Mouse (Mus musculus): ENCODE measurements around the gene Mab21l3.

Gene Mab21l3

DNA sequence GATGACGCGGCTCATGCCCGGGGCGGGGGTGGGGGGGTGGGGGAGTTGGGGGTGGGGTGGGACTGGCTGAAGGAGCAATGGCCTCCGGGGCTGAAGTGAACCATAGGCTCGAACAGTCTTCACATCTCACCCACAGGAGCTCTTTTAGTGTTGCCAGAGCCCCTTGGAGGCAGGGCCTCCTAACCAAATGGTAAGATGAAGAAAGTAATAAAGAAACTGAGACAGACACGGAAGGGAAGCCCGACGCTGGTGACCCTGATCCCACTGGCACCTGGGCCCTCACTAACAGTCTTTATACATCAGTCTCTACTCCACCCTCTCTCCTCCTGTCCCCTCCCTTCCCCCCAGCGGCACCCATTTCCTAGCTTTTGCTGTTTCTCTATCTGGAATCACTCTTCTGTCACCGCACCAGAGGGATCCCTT, 48.2 kb downstream of the Mab21l3 start:
- DNase-seq (ENCODE audit: low spot score): no peak

DNA sequence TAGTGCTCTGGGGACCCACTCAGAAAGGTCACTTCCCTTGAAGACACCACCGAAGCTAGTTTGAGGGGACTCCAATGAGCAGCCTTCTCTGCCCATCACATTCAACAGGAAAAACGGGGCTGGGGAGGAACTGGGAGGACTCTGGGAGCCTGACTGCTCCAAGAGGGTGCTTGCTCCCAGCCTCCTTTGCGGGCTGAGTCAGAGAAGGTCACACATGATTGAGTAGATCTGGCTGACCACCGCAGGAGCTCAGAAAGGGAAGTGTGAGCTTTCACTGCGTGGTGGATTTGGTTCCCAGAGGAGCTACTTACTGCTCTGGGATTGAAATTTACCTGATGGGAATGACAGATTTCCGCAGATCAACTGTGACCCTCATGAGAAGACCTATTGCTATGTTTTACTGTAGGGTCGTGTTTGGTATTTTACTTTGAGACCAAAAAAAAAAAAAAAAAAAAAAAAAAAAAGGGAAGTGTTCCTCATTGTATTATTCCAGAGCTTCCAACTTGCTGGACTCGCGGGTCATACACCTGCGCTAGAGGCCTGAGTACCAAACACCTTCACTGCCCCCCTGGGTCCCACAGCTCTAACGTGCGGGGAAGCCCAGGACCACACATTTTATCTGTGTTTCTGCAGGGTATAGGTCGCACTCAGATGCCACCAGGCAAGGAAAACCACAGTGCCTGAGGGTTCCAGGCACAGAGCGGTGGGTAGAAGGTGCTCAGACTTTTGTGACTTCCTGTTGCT, 48.7 kb downstream of the Mab21l3 start:
- no peak for DNase-seq (ENCODE audit: low spot score)

DNA sequence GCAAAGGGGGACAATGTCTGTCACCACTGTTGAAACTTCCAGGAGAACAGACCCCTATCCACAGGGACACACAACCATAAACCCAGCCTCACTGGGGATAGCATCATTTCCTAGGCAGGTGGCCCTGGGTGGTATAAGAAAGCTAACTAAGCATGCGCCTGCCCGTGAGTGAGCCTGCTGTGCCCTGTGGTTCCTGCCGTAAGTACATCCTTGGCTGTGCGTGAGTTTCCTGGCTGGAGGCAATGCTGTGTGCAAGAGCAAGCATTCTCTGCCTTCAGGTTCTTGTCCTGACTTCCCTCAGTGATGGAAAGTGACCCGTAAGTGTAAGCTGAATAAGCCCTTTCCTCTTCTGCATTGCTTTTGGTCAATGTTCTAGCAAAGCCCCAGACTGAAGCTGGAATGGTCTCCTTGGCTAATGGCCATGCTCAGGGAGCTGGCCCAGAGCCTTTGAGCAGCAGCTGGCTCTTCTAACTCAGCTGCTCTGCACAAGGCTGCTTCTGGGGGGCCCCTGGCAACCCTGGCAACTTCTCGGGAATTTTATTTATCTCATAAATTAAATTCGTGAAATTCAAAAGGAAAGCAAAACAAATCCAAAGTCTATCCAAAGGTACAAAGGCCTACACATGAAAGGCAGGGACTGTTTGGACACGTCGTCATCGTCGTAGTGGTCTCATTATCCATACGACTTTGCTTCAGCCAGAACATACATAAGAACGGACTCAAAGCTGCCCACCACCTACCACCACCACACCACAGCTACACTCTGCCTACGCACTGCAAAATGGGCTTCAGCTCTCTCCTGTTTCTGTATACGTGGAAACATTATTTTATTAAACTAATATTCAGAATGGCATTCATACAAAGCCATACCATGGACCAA, 50.7 kb downstream of the Mab21l3 start:
- DNase-seq (ENCODE audit: low spot score): no peak

DNA sequence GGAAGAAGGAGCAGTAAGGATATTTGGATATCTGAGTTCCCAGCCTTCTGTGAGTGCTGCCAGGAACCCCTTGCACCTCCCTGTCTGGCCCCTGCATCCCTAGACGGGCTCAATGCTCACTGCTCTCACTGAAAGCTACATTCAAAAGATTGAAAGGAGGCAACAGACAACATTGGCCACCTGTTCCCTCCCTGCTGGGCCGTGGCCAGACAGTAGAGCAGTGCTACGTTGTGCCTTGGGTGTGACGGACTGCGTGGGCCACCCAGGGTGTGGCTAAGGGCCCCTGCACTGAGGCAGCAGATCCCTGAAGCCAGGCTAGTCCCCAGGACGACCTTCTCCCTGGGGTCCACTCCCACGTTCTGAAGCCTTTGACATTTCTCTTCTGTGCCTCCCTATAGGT, 52.5 kb downstream of the Mab21l3 start:
- no peak for DNase-seq (ENCODE audit: low spot score)

DNA sequence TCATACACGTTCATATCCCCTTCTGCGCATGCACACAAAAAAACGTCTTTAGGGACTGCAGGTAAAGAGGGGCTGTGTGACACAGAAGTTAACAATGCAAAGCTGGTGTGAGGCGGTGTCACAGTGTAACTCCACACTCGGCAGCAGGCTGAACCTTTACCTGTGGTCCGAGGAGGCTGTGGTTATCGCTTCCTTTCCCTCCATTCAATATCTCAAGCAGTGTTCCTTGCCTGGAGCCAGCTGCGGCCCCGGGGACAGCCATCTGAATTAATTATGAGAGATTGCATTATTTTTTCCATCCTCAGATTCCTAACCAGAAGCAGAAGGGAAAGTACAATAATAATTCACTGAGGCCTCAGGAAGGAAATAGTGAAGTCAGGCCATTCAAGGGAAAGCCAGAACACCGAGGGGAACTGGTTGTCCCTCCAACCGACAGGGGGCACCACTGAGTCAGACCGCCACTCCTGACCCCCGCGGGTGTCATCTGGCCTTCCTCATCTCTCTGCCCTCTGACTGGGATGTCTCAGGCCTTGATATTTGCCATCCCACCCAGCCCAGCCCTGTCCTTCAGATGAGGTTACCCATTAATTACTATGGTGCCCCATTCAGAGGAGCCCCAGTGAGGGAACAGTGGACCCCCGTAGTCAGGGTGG, 53.2 kb downstream of the Mab21l3 start:
- DNase-seq (ENCODE audit: low spot score): peak; percentile 69

DNA sequence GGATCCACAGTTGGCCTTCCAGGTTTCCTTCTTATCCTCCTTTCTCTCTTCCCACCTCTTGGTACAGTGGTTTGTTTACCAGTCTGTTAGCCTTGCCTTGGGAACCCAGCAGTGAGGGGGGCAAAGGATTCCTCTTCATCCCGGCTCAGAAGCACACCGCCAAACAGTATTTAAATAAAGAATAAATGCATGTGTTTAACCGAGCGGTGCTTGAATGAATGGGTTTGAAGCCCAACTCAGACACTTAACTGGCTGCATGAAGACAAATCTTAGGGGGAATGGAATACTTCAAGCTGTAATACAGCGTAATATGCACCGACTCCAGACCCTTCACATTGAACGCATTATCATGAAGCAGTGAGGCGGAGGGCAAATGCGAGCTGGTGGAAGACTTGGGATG, 54.1 kb downstream of the Mab21l3 start:
- DNase-seq (ENCODE audit: low spot score): no peak

DNA sequence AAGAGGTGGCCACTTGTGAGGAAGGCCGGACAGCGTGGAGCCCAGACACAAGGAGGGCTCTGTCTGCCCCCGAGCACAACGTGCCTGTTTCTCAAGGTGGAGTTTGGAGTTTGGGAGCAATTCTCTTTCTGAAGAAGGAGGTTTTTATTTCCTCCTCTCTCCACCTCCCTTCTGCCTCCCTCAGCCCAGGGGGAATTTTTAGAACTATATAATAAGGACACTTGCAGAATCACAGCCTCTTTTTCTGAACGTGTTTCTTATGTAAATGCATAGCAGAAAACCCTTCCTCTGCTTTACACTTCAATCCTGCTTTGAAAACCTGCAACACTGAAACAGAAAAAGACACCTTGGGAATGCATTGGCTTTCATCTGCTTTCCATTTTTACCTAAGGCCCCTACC, 54.7 kb downstream of the Mab21l3 start:
- DNase-seq (ENCODE audit: low spot score): no peak

DNA sequence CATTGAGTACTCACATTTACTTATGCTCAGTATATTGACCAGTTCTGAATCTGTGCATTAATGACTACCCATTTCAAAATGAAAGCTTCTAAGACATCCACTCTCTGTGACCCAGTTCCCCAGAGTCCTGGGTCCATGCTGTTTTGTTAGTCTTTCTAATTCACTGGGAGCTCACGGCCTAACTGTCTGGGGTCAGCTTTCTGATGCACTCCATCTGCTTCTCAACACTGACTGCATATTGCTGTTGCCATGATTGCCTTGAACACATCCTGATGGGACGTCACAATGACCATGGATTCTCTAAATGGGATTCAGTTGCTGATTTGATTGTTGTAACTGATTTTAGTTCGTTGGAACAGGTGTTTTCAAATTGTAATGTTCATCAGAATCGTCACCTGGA, 56.6 kb downstream of the Mab21l3 start:
- DNase-seq (ENCODE audit: low spot score): no peak

DNA sequence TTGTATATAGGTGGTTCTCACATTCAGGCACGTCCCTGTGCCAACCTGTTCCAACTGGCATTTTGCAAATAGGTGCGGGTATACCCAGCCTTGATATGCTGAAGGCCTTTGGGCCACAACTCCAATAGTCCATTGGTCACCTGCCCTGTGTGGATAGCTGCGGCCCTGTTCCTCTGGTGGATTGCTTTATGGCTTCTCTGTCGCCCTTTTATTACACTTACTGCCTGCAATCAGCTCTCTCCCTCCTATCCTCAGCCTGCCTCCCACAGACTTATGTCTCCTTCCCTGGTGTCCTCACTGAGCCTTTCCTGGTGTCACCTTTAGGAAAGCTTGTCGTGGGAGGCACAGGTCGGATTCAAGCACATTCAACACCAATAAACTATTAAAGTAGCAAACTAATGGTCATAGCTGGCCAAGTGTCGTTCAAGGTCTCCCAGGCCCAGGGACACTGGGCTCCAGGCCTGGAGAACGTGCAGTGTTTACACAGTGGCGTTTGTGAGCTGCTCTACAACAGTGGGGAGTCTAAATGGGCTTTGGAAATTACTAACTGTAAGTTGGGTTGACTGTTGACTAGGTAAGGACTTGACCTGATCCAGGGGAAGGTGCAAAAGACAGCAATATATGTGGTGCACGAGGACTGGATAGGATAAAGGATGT, 63.9 kb downstream of the Mab21l3 start:
- no peak for DNase-seq (ENCODE audit: low spot score)

DNA sequence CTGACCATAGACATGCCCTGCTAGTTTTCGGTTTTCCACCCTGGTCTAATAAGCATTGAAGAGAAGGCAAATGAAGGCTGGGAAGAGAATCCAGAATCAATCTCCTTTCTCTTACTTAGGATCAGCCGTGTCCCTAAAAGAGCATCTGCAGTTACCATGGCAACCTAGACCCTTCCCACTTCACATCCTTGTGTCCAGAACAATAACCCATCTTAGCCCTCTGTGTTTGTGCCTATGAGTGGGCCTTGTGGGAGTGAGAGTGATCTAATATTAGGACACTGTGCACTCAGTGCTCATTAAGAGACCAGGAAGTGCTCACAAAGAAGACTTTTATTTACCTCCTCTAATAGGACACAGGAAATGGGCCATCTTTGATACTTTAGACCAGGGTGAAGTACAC, 65.0 kb downstream of the Mab21l3 start:
- DNase-seq (ENCODE audit: low spot score): no peak

DNA sequence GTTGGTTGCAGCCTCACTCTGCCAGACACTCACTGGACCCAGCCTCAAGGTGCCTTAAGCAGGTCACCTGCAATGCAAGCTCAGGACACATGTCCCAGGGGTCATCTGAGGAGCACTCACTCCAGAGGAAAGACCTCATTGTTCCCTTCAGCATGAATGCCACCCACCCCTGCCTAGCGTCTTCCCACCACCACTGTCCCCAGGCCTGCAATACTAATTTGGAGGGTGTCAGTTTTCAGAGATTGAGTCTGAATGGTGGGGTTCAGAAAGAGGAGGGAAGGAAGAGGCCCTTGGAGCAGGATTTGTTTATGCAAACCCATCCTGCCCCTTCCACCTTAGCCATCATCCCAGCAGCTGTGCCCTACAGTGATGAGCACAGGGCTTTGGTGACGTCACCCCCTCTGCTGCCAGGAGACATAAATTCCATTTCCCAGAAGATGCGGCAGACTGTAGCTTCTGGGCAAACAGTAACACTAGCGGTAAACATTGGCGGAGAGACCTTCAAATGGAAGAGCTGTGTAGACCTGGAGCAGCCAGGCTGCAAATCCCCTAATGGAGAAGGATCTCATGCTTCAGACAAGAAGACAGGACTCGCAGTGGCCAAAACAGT, 67.8 kb downstream of the Mab21l3 start:
- no peak for DNase-seq (ENCODE audit: low spot score)

DNA sequence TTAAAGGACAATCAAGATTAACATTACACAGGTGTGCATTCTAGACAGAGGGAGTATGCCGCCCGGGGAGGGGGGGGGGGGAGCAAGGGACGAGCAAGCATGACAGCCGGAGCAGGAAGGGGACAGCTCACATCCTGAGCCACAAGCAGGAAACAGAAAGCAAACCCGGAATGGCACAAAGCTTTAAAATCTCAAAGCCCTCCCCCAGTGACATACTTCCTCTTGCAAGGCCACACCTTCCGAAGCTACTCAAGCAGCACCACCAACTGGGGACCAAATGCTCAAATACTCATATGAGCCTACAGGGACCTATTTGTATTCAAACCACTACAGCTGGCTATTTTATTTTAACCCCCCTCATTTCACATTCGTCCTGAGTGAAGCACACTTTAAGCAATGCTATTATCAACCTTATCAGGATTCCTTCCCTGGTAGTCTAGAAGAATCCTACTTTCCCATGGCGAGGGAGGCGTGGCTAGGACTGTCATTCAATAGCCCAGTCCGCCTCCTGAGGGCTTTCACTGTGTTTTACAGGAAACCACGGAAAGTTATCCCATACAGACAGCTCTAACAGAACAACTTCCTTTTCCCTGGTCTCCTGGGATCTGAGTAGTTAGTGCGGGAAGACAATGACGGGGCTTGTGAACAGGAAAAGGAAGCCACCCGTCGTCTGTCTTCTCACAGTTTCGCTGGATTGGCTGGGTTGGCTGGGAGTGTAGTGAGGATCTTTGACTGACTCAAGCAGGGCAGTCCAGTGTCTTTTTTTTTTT, 69.7 kb downstream of the Mab21l3 start:
- no peak for DNase-seq (ENCODE audit: low spot score)

DNA sequence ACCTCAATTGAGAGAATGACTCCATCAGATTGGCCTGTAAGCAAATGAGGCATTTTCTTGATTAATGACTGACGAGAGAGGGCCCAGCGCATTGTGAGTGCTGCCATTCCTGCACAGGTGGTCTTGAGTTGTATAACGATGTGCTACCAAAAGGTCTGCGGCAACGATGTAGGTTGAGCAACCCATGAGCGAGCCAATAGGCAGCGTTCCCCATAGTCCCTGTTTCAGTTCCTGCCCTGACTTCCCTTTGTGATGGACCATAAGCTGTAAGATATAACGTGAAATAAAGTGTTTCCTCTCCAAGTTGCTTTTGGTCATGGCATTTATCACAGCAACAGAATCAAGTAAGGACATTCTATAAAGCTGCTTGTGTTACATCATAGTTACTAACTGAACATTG, 73.0 kb downstream of the Mab21l3 start:
- no peak for DNase-seq (ENCODE audit: low spot score)

DNA sequence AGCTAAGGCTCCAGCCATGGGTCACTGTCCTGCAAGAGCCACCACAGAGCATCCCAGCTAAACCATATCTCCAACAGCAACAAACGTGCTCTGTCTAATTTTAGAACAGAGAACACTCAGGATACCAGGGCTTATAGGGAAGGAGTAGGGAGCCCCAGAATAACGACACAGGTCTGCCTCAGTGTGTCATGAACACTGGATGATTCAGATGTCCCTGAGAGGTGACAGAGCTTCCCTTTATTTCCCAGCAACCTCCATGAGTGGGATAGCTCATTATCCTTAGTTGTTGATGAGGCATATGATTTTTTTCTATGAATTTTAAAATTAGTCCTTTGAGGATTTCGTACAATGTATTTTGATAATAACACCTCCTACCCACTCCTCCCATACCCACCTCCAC, 78.2 kb downstream of the Mab21l3 start:
- no peak for DNase-seq (ENCODE audit: low spot score)

DNA sequence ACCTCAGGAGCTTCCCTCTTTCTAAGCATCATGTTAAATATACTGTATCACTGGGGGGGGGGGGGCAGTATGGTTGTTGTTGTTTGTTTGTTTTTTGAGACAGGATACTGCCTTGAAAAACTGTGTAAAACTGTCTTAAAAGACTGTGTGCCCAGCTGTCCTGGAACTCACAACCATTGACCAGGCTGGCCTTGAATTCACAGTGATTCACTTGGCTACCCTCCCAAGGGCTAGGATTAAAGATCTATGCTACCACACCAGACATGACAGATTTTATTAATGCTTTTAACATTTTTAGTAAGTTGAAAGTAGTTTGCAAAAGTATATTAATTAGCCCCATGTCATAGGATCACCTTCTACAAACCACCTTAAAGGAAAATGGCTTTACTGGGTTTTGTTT, 85.2 kb downstream of the Mab21l3 start:
- no peak for DNase-seq (ENCODE audit: low spot score)

All from testis, postnatal 10 days (tissue).